Mouse (Mus musculus) cortical plate, adult 2 months (tissue): ENCODE measurements at regions not wholly inside any gene's neighbourhood (a gene's known extent, or its start where the extent isn't known, plus 50 kb on each side); places are given as distances from the start of the nearest gene placed in this dataset.
"Not testable (repeated sequence)": the region's sequence is repeated elsewhere in the genome, so short reads cannot be mapped to it uniquely, and the experiment has no call there.

ENCODE experiments used
- H3K27ac ChIP-seq: fragments of 200-500 bp; 2 replicates; pipeline ENCODE4 v1.5.1; 2012; ENCODE audit warnings: low read length, control low read depth, inconsistent platforms; ENCODE audit not compliant: insufficient read depth
- H3K4me1 ChIP-seq: fragments of 200-500 bp; 2 replicates; pipeline ENCODE4 v1.6.1; 2011; ENCODE audit warnings: low read length; ENCODE audit not compliant: control insufficient read depth, insufficient read depth
- H3K4me3 ChIP-seq: fragments of 200-500 bp; 2 replicates; pipeline ENCODE4 v1.5.1; 2011; ENCODE audit warnings: mild to moderate bottlenecking, low read length, control low read depth; ENCODE audit not compliant: insufficient read depth
- CTCF ChIP-seq: fragments of 200-500 bp; IDR thresholded peaks from 2 replicates; pipeline ENCODE4 v1.5.1; 2011; ENCODE audit warnings: mild to moderate bottlenecking, control low read depth, low read length; ENCODE audit not compliant: insufficient read depth; ENCODE audit errors: extremely low read depth
- POLR2A ChIP-seq: fragments of 200-500 bp; IDR thresholded peaks from 2 replicates; pipeline ENCODE4 v1.6.1; 2011; ENCODE audit warnings: mild to moderate bottlenecking, low read length, control low read depth; ENCODE audit not compliant: insufficient read depth; ENCODE audit errors: extremely low read depth

GRCm38 (mm10) chr5:68252671-68253070 is 221.0 kb downstream of the Grxcr1 start:
- TF ChIP-seq CTCF (peak; percentile 80; the same call in 1 of the 2 replicates), POLR2A (no peak)

GRCm38 (mm10) chr5:68253476-68253875 is 221.8 kb downstream of the Grxcr1 start:
- no peak overlapping the region for H3K27ac ChIP-seq
- no peak for TF ChIP-seq POLR2A
- TF ChIP-seq CTCF: no peak
- H3K4me3 ChIP-seq: no peak overlapping the region
- no peaks in the 10 kb centered on the region for H3K4me1 ChIP-seq

More at GRCm38 (mm10) chr5:68252671-68253070, 221.0 kb downstream of the Grxcr1 start:
- Histone ChIP-seq H3K4me3 (no peak overlapping the region), H3K4me1 (no peaks in the 10 kb centered on the region), H3K27ac (no peak overlapping the region)

GRCm38 (mm10) chr5:68254111-68254510 is 222.5 kb downstream of the Grxcr1 start:
- Histone ChIP-seq H3K27ac (no peak overlapping the region), H3K4me3 (no peak overlapping the region), H3K4me1 (no peaks in the 10 kb centered on the region)
- no peak for TF ChIP-seq CTCF
- TF ChIP-seq POLR2A: no peak

- Histone ChIP-seq H3K27ac (no peak overlapping the region), H3K4me1 (no peaks in the 10 kb centered on the region), H3K4me3 (no peak overlapping the region)
- no peak for TF ChIP-seq CTCF
- no peak for TF ChIP-seq POLR2A
Measured at GRCm38 (mm10) chr5:68264206-68264605, 232.6 kb downstream of the Grxcr1 start.

GRCm38 (mm10) chr5:68274271-68274670 is 242.6 kb downstream of the Grxcr1 start:
- no peak overlapping the region for H3K4me3 ChIP-seq
- H3K4me1 ChIP-seq: no peaks in the 10 kb centered on the region
- TF ChIP-seq POLR2A: no peak
- no peak for TF ChIP-seq CTCF
- no peak overlapping the region for H3K27ac ChIP-seq

- H3K27ac ChIP-seq: no peak overlapping the region
- H3K4me1 ChIP-seq: no peaks in the 10 kb centered on the region
- TF ChIP-seq POLR2A: no peak
- TF ChIP-seq CTCF: no peak
Measured at GRCm38 (mm10) chr5:68275558-68276263, 244.1 kb downstream of the Grxcr1 start.

GRCm38 (mm10) chr5:68295774-68296173 is 264.1 kb downstream of the Grxcr1 start:
- H3K27ac ChIP-seq, H3K4me1 ChIP-seq, H3K4me3 ChIP-seq: not testable (repeated sequence)

More at GRCm38 (mm10) chr5:68275558-68276263, 244.1 kb downstream of the Grxcr1 start:
- H3K4me3 ChIP-seq: no peak overlapping the region

GRCm38 (mm10) chr5:68313187-68313586 is 281.6 kb downstream of the Grxcr1 start:
- H3K27ac ChIP-seq: no peak overlapping the region
- H3K4me1 ChIP-seq: no peaks in the 10 kb centered on the region
- TF ChIP-seq CTCF: no peak
- no peak for TF ChIP-seq POLR2A
- no peak overlapping the region for H3K4me3 ChIP-seq

- Histone ChIP-seq H3K4me3 (no peak overlapping the region), H3K4me1 (no peaks in the 10 kb centered on the region), H3K27ac (no peak overlapping the region)
- TF ChIP-seq POLR2A: no peak
- TF ChIP-seq CTCF: no peak
Measured at GRCm38 (mm10) chr5:68318979-68319378, 287.3 kb downstream of the Grxcr1 start.

- no peak for TF ChIP-seq POLR2A
- TF ChIP-seq CTCF: no peak
- no peak overlapping the region for H3K27ac ChIP-seq
- H3K4me3 ChIP-seq: no peak overlapping the region
- H3K4me1 ChIP-seq: no peaks in the 10 kb centered on the region
Measured at GRCm38 (mm10) chr5:68326998-68327593, 295.5 kb downstream of the Grxcr1 start.
